Mouse (Mus musculus) C2C12 (cell line): ENCODE results near the gene Agr2.

ENCODE experiments used
- CTCF ChIP-seq: IDR thresholded peaks from one replicate; pipeline ENCODE4 v1.5.1; 2011; ENCODE audit not compliant: control insufficient read depth, insufficient read depth, insufficient read length
- FOSL1 ChIP-seq: IDR thresholded peaks from one replicate; pipeline ENCODE4 v1.8.0; 2011; ENCODE audit warnings: mild to moderate bottlenecking, low read length; ENCODE audit not compliant: poor library complexity, insufficient read depth, severe bottlenecking
- MAX ChIP-seq: IDR thresholded peaks from one replicate; pipeline ENCODE4 v1.6.1; 2011; ENCODE audit warnings: mild to moderate bottlenecking, control low read depth
- USF1 ChIP-seq: IDR thresholded peaks from one replicate; pipeline ENCODE4 v1.6.1; 2011; ENCODE audit warnings: low read depth, mild to moderate bottlenecking, control low read depth, moderate library complexity

DNA sequence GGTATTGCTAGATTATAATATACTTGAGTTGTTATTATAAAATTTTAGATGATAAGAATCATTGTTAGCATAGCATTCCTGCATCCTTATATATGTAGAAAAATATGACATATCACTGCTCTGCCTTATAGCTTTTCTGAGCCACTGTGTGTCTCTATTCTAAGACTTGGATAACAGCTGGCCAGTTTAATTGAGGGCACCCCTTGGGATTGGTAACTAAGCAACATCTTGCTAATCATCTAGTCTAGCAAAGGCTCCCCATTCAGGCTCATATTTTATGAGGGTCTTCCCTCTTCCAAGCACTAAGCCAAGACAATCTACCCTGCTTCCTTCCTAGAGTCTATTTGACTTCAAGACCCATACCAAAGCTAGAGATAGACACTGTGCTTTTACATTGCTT is 1.4 kb downstream of the Agr2 start:
- no peak for TF ChIP-seq CTCF
- no peak for TF ChIP-seq FOSL1
- TF ChIP-seq MAX, result no peak
- TF ChIP-seq USF1, result no peak
